Mouse (Mus musculus): ENCODE results near the gene Gm49369. TPM values are rescaled to one million over a fixed set of nuclear protein-coding genes. Genes with fewer than 3 reads are reported as not detected.

Gene Gm49369
- total and polyA plus RNA-seq, 3 experiments, result 5.2 to 8.4 TPM; not detected in 1

DNA sequence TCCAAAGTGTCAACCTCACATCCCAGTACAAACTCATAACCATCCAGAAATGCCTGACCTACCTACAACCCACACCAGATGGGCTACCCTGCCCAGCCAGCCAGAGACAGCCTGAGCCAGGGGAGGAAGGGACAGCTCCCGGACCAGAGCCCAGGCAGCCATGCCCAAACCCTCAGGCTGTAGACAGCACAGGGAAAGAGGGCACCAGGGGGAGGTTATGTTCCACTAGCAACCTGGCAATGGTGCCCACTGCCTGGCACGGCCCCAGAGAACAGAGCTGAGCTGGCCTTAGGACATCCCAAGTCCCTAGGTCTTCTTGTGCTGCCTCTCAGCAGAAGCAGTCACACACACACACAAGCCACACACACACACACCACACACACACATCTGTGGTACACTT is 13.6 kb downstream of the Gm49369 start (continued):
- TF ChIP-seq ZC3H11A (IDR thresholded peaks at IDR 0.05; ENCODE audit: low read depth, low read length) (no peak), USF1 (IDR thresholded peaks at IDR 0.05; ENCODE audit: low read depth, low read length) (no peak)

DNA sequence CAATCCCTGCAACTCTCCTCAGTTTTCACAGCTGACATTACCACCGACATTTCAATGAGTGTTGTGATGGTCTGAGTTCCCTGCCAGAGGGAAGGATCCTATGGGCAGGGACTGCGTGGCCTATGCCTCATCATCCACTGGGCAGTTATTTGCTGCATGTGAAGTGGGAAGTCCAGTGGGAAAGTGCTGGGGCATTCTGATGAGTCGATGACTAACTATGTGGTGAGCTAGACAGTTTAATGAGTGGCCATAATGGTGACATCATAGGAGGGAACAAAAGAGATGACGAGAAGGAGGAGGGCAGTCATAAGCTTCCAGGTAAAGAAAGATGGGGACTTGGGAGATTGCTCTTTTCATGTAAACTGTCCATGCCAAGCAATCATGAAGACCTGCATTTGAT is 19.4 kb downstream of the Gm49369 start:
- in situ Hi-C loops (cut with MboI; ENCODE audit: low pct_ligation_motif_present, low pct_unique_long_range_greater_than_20kb, low sequenced_read_pairs) (no loop called here), dilution Hi-C loops (cut with MboI; ENCODE audit: extremely low pct_ligation_motif_present, extremely low pct_unique_long_range_greater_than_20kb, low sequenced_read_pairs) (no loop called here)
- Histone ChIP-seq H3K4me1 (ENCODE audit: control insufficient read depth in 1 of 2, insufficient read depth in 2 of 2) (peaks cover 0 to 8% of the 10 kb centered on the region in 2 experiments; a peak in 2 of 4 replicates), H3K27ac (ENCODE audit: insufficient read depth, low read depth) (no peak overlapping the region), H3K27me3 (replicated peaks) (peaks cover 23% of the 10 kb centered on the region), H3K9me3 (replicated peaks; ENCODE audit: low read length) (no peaks in the 10 kb centered on the region), H3K9ac (ENCODE audit: insufficient read depth, low read depth) (no peak overlapping the region), H3K4me3 (replicated peaks in 1 of 3; ENCODE audit: low read depth in 2 of 3, low read length in 2 of 3, poor library complexity in 1 of 3) (no peak overlapping the region), H3K36me3 (replicated peaks in 1 of 2; ENCODE audit: control insufficient read depth in 1 of 2, insufficient read depth in 1 of 2, low read length in 1 of 2) (no peaks in the 10 kb centered on the region), H3K79me2 (replicated peaks; ENCODE audit: control insufficient read depth, extremely low read depth, insufficient read depth, poor library complexity, severe bottlenecking) (no peaks in the 10 kb centered on the region), H3K4me2 (ENCODE audit: insufficient read depth, low read depth, poor library complexity, severe bottlenecking) (no peak overlapping the region)
- TF ChIP-seq ETS1 (conservative IDR thresholded peaks at IDR 0.05; ENCODE audit: low read depth, low read length) (no peak), PAX5 (IDR thresholded peaks at IDR 0.05; ENCODE audit: low read length) (no peak), SIN3A (IDR thresholded peaks at IDR 0.05; ENCODE audit: low read length) (no peak), CHD2 (IDR thresholded peaks at IDR 0.05; ENCODE audit: low read length) (no peak), RAD21 (IDR thresholded peaks at IDR 0.05; ENCODE audit: low read depth, low read length) (no peak), MYC (IDR thresholded peaks at IDR 0.05; ENCODE audit: low read depth, low read length) (no peak), BHLHE40 (IDR thresholded peaks at IDR 0.05; ENCODE audit: low read depth, low read length) (no peak), RCOR1 (conservative IDR thresholded peaks at IDR 0.05; ENCODE audit: low read depth, low read length) (no peak), HCFC1 (IDR thresholded peaks at IDR 0.05; ENCODE audit: low read depth, low read length) (no peak), TBP (conservative IDR thresholded peaks at IDR 0.05; ENCODE audit: low read depth, low read length) (no peak)
- DNase-seq (ENCODE audit: extremely low read depth), result no peak

DNA sequence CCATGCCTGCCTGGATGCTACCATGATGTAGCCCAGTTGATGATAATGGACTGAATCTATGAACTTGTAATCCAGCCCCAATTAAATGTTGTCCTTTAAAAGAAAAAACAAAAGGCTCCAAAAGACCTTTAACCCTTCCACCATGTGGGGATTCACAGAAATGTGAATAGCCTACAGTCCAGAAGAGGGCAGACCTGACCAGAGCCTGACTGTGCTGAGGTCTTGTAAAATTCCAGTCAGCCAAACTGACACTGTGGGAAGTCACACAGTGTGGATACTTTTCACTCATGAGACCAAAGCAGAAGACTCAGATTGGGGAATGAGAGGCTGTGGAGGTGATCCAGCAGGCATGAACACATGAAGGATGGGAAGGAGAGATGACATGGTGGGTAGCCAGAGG is 21.7 kb downstream of the Gm49369 start:
- Histone ChIP-seq H3K9me3 (replicated peaks; ENCODE audit: low read length) (no peaks in the 10 kb centered on the region), H3K79me2 (replicated peaks; ENCODE audit: control insufficient read depth, extremely low read depth, insufficient read depth, poor library complexity, severe bottlenecking) (no peaks in the 10 kb centered on the region), H3K4me1 (ENCODE audit: control insufficient read depth in 1 of 2, insufficient read depth in 2 of 2) (peaks cover 0 to 21% of the 10 kb centered on the region in 2 experiments; a peak in 2 of 4 replicates), H3K9ac (ENCODE audit: insufficient read depth, low read depth) (no peak overlapping the region), H3K27me3 (replicated peaks) (peaks cover 26% of the 10 kb centered on the region), H3K4me3 (replicated peaks in 1 of 3; ENCODE audit: low read depth in 2 of 3, low read length in 2 of 3, poor library complexity in 1 of 3) (no peak overlapping the region), H3K4me2 (ENCODE audit: insufficient read depth, low read depth, poor library complexity, severe bottlenecking) (no peak overlapping the region), H3K27ac (ENCODE audit: insufficient read depth, low read depth) (no peak overlapping the region), H3K36me3 (replicated peaks in 1 of 2; ENCODE audit: control insufficient read depth in 1 of 2, insufficient read depth in 1 of 2, low read length in 1 of 2) (no peaks in the 10 kb centered on the region)
- no peak for DNase-seq (ENCODE audit: extremely low read depth)
- dilution Hi-C loops (cut with MboI; ENCODE audit: extremely low pct_ligation_motif_present, extremely low pct_unique_long_range_greater_than_20kb, low sequenced_read_pairs), result no loop called here
- TF ChIP-seq RAD21 (IDR thresholded peaks at IDR 0.05; ENCODE audit: low read depth, low read length) (peak; percentile 28), ELF1 (IDR thresholded peaks at IDR 0.05; ENCODE audit: low read depth, low read length) (no peak), CTCF (conservative IDR thresholded peaks at IDR 0.05 in 1 of 2, IDR thresholded peaks at IDR 0.05 in 1 of 2; ENCODE audit: low read depth in 2 of 2, low read length in 2 of 2) (peak in 1 of 2 experiments; percentile 35; a peak in 2 of 4 replicates), SMC3 (IDR thresholded peaks at IDR 0.05; ENCODE audit: low read depth, low read length) (peak; percentile 22; the same call in 1 of the 2 replicates)
- in situ Hi-C loops (cut with MboI; ENCODE audit: low pct_ligation_motif_present, low pct_unique_long_range_greater_than_20kb, low sequenced_read_pairs), result no loop called here

All from CH12.LX (cell line).